Mouse (Mus musculus): ENCODE measurements around the gene Tac4. TPM values are rescaled to one million over a fixed set of nuclear protein-coding genes. Genes with fewer than 3 reads are reported as not detected.

Tac4 gene
- total and polyA plus RNA-seq, 3 experiments, result 0.07 to 0.39 TPM; not detected in 1

GRCm38 (mm10) chr11:95282331-95282730 lies 21.0 kb downstream of the Tac4 start:
- H3K4me1 ChIP-seq (ENCODE audit: control insufficient read depth in 1 of 2, insufficient read depth in 2 of 2, low read length in 2 of 2), result no peaks in the 10 kb centered on the region
- no peak for DNase-seq (ENCODE audit: low read depth, low spot score)
- no peaks in the 10 kb centered on the region for H3K27me3 ChIP-seq (ENCODE audit: control insufficient read depth in 1 of 2, insufficient read depth in 2 of 2, low read length in 2 of 2)
- no peaks in the 10 kb centered on the region for H3K79me2 ChIP-seq (ENCODE audit: control insufficient read depth, insufficient read depth, low read length, poor library complexity)
- no peak overlapping the region for H3K4me3 ChIP-seq (ENCODE audit: control insufficient read depth in 1 of 2, insufficient read depth in 1 of 2, low read depth in 2 of 2, low read length in 2 of 2)
- no peak overlapping the region for H3K9ac ChIP-seq (ENCODE audit: control insufficient read depth, low read depth, low read length, poor library complexity, severe bottlenecking)
- H3K36me3 ChIP-seq (ENCODE audit: control insufficient read depth in 1 of 2, insufficient read depth in 2 of 2, low read length in 2 of 2), result peaks cover 0 to 74% of the 10 kb centered on the region in 2 experiments; a peak in 2 of 4 replicates
- no peaks in the 10 kb centered on the region for H3K9me3 ChIP-seq (replicated peaks; ENCODE audit: insufficient read depth, low read length)
- TF ChIP-seq SIN3A (IDR thresholded peaks at IDR 0.05; ENCODE audit: low read length) (no peak), ELF1 (IDR thresholded peaks at IDR 0.05; ENCODE audit: low read depth, low read length) (no peak), EP300 (IDR thresholded peaks at IDR 0.05; ENCODE audit: low read depth in 1 of 2, low read length in 2 of 2) (no peak), CTCF (IDR thresholded peaks at IDR 0.05 in 2 of 3, conservative IDR thresholded peaks at IDR 0.05 in 1 of 3; ENCODE audit: control insufficient read depth in 1 of 3, insufficient read depth in 1 of 3, low read depth in 2 of 3, low read length in 3 of 3, poor library complexity in 1 of 3, severe bottlenecking in 1 of 3) (no peak), KAT2A (conservative IDR thresholded peaks at IDR 0.05; ENCODE audit: low read depth, low read length) (no peak), USF2 (IDR thresholded peaks at IDR 0.05; ENCODE audit: borderline replicate concordance in 1 of 2, insufficient read depth in 1 of 2, low read depth in 1 of 2, low read length in 2 of 2) (no peak), CHD1 (IDR thresholded peaks at IDR 0.05; ENCODE audit: low read depth, low read length) (no peak)
- H3K27ac ChIP-seq (ENCODE audit: control insufficient read depth, low read depth, low read length), result no peak overlapping the region

GRCm38 (mm10) chr11:95291998-95292397 lies 30.7 kb downstream of the Tac4 start:
- Histone ChIP-seq H3K36me3 (ENCODE audit: control insufficient read depth in 1 of 2, insufficient read depth in 2 of 2, low read length in 2 of 2) (peaks cover 11 to 64% of the 10 kb centered on the region in 2 experiments), H3K27me3 (ENCODE audit: control insufficient read depth in 1 of 2, insufficient read depth in 2 of 2, low read length in 2 of 2) (no peaks in the 10 kb centered on the region), H3K9ac (ENCODE audit: control insufficient read depth, low read depth, low read length, poor library complexity, severe bottlenecking) (no peak overlapping the region), H3K79me2 (ENCODE audit: control insufficient read depth, insufficient read depth, low read length, poor library complexity) (no peaks in the 10 kb centered on the region), H3K27ac (ENCODE audit: control insufficient read depth, low read depth, low read length) (no peak overlapping the region), H3K9me3 (replicated peaks; ENCODE audit: insufficient read depth, low read length) (no peaks in the 10 kb centered on the region), H3K4me1 (ENCODE audit: control insufficient read depth in 1 of 2, insufficient read depth in 2 of 2, low read length in 2 of 2) (peaks cover 0 to 2% of the 10 kb centered on the region in 2 experiments; a peak in 2 of 4 replicates), H3K4me3 (ENCODE audit: control insufficient read depth in 1 of 2, insufficient read depth in 1 of 2, low read depth in 2 of 2, low read length in 2 of 2) (no peak overlapping the region)
- no peak for TF ChIP-seq MEF2A (IDR thresholded peaks at IDR 0.05; ENCODE audit: extremely low read depth, insufficient replicate concordance, low read depth, low read length, poor library complexity, severe bottlenecking)
- TF ChIP-seq POLR2AphosphoS2 (IDR thresholded peaks at IDR 0.05; ENCODE audit: low read length), result no peak
- no peak for TF ChIP-seq ZKSCAN1 (IDR thresholded peaks at IDR 0.05; ENCODE audit: low read depth, low read length)
- TF ChIP-seq POLR2AphosphoS5 (IDR thresholded peaks at IDR 0.05; ENCODE audit: borderline replicate concordance, low read depth, low read length), result no peak
- no peak for TF ChIP-seq CHD1 (IDR thresholded peaks at IDR 0.05; ENCODE audit: low read depth, low read length)
- TF ChIP-seq NRF1 (IDR thresholded peaks at IDR 0.05; ENCODE audit: insufficient read depth, low read depth, low read length, poor library complexity, severe bottlenecking), result peak; percentile 35; the same call in 1 of the 2 replicates
- peak; percentile 8; the same call in 1 of the 2 replicates for TF ChIP-seq GATA1 (IDR thresholded peaks at IDR 0.05; ENCODE audit: low read depth, low read length)
- TF ChIP-seq MAX (IDR thresholded peaks at IDR 0.05; ENCODE audit: low read length), result no peak
- no peak for TF ChIP-seq JUND (IDR thresholded peaks at IDR 0.05; ENCODE audit: low read depth, low read length)
- DNase-seq (ENCODE audit: low read depth, low spot score), result peak; percentile 65

Measured in MEL (cell line).